Mouse (Mus musculus) ES-E14 (cell line): ENCODE results near the gene Igf2r. TPM values are rescaled to one million over a fixed set of nuclear protein-coding genes. Genes with fewer than 3 reads are reported as not detected.

Experiments
- DNase-seq: peaks from one replicate; pipeline ENCODE4 v3.0.0-alpha.2; 2013; ENCODE audit warnings: low read depth, low spot score
- H3K27ac ChIP-seq: 2 replicates; pipeline ENCODE4 v1.5.1; 2012; ENCODE audit warnings: low read depth, mild to moderate bottlenecking, low read length, moderate library complexity, mixed read lengths; ENCODE audit not compliant: poor library complexity, insufficient read depth, severe bottlenecking
- H3K36me3 ChIP-seq: 2 replicates; pipeline ENCODE4 v1.6.1; 2012; ENCODE audit warnings: mild to moderate bottlenecking, low read length, moderate library complexity, mixed read lengths; ENCODE audit not compliant: control insufficient read depth, poor library complexity, insufficient read depth, severe bottlenecking
- H3K4me1 ChIP-seq, 2 experiments: fragments of 150-350 bp in 1 of 2; sonication (generic) in 1 of 2; 2 replicates each; pipeline ENCODE4 v1.6.1; 2012; ENCODE audit warnings: low read length in 2 of 2, mild to moderate bottlenecking in 1 of 2, mixed read lengths in 1 of 2; ENCODE audit not compliant: control insufficient read depth in 2 of 2, insufficient read depth in 2 of 2, poor library complexity in 1 of 2
- H3K4me3 ChIP-seq, 2 experiments: fragments of 150-350 bp in 1 of 2; sonication (generic) in 1 of 2; 2 replicates each; pipeline ENCODE4 v1.5.1; 2012; ENCODE audit warnings: low read length in 2 of 2, low read depth in 1 of 2, mild to moderate bottlenecking in 1 of 2, mixed read lengths in 1 of 2; ENCODE audit not compliant: insufficient read depth in 1 of 2, poor library complexity in 1 of 2, severe bottlenecking in 1 of 2
- H3K9ac ChIP-seq: 2 replicates; pipeline ENCODE4 v1.6.1; 2012; ENCODE audit warnings: low read depth, mild to moderate bottlenecking, low read length, mixed read lengths; ENCODE audit not compliant: poor library complexity, insufficient read depth, severe bottlenecking
- H3K9me3 ChIP-seq: fragments of 150-350 bp; sonication (generic); 2 replicates; pipeline ENCODE4 v1.6.1; 2012; ENCODE audit warnings: low read depth, mild to moderate bottlenecking, low read length; ENCODE audit not compliant: control insufficient read depth, insufficient read depth
- CHD2 ChIP-seq: IDR thresholded peaks from 2 replicates; pipeline ENCODE4 v1.6.1; 2014; ENCODE audit warnings: mild to moderate bottlenecking, low read depth, low read length, inconsistent platforms
- HCFC1 ChIP-seq: IDR thresholded peaks from 2 replicates; pipeline ENCODE4 v1.6.1; 2012; ENCODE audit warnings: low read length, inconsistent platforms, borderline replicate concordance; ENCODE audit not compliant: insufficient read depth
- MAFK ChIP-seq: IDR thresholded peaks from 2 replicates; pipeline ENCODE4 v1.6.1; 2014; ENCODE audit warnings: mild to moderate bottlenecking, low read depth, low read length, inconsistent platforms; ENCODE audit not compliant: insufficient read depth
- ZC3H11A ChIP-seq: IDR thresholded peaks from 2 replicates; pipeline ENCODE4 v1.6.1; 2012; ENCODE audit warnings: low read depth, mild to moderate bottlenecking, inconsistent platforms, low read length, borderline replicate concordance
- ZNF384 ChIP-seq: IDR thresholded peaks from 2 replicates; pipeline ENCODE4 v1.6.1; 2012; ENCODE audit warnings: low read depth, low read length, inconsistent platforms
- in situ Hi-C, 2 experiments: fragments of 600-800 bp; cut with MboI; formaldehyde crosslinking; loops; one replicate each; pipeline ENCODE4 v1.15.1; 2025; ENCODE audit warnings: low sequenced_read_pairs in 2 of 2, inconsistent platforms in 1 of 2; ENCODE audit not compliant: unreplicated experiment in 2 of 2
- total RNA-seq: library from RNA; depleted of rRNA; stranded (reverse); fragments of 300-350 nt; gene quantifications from 2 replicates; pipeline ENCODE4 v1.2.3, GENCODE M21; 2012

Igf2r gene
- total RNA-seq, 1 experiment, result 91.9 TPM

DNA sequence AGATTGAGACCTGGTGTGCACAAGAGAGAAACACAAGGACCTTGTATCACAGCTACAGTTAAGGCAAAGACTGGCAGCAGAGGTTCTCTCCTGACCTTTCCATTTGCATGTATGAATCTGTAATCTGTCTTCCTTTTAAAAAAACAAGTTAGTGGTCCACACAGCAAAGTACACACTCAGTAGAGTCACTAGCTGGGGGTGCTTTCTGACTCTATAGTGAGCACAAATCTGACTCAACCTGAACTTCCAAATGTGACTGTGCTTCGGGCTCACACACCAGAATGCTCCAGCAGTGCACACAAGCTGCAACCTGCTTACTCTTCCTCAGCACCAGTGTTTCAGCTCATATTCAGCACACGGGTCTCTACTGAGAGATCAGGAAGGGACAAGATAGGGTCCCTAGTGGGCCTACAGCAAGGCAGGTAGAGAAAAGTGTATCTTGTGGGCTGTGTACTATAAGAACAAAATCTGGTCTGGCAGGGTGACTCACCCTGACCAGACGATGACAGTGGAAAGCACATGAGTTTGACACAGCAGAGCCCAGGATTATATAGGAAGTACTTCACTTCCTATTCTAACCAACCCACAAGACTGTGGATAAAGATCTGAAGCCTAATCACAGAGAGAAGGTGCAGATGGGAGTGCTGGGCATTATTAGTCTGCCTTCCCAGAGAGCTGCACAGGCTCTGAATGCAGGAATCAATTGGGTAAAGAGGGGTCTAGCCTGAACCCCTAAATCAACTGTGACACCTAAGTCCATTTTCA is 15.0 kb downstream of the Igf2r start:
- Histone ChIP-seq H3K4me3 (no peak overlapping the region), H3K9ac (no peak overlapping the region), H3K27ac (no peak overlapping the region), H3K36me3 (no peaks in the 10 kb centered on the region), H3K4me1 (peaks cover 4 to 13% of the 10 kb centered on the region in 2 experiments; a peak in 3 of 4 replicates), H3K9me3 (no peaks in the 10 kb centered on the region)
- no peak for DNase-seq
- in situ Hi-C loops, result no loop called here
- no peak for TF ChIP-seq ZC3H11A
- no peak for TF ChIP-seq CHD2
- no peak for TF ChIP-seq MAFK
- no peak for TF ChIP-seq HCFC1

DNA sequence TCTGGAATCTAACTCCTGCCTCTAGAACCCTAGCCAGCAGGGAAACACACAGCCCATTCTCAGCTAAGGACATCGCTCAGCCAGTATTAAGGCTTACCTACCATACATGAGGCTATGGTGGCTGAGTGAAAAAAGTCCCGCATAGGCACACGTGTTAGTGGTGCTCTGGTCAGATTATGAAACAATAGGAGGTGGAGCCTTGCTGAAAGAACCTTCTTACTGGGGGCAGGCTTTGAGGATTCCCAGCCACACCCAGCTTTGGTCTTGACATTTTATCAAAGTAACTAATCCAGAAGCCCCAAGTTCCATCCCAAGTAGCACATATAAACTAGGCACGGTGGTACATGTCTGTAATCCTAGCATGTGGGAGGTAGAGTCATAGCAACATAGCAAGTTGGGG is 16.4 kb downstream of the Igf2r start:
- Histone ChIP-seq H3K9ac (no peak overlapping the region), H3K36me3 (peaks cover 3% of the 10 kb centered on the region; the same call in 1 of the 2 replicates), H3K27ac (no peak overlapping the region), H3K9me3 (no peaks in the 10 kb centered on the region), H3K4me1 (peaks cover 4 to 14% of the 10 kb centered on the region in 2 experiments; a peak in 3 of 4 replicates), H3K4me3 (no peak overlapping the region)
- TF ChIP-seq ZC3H11A (no peak), HCFC1 (no peak), ZNF384 (no peak), MAFK (no peak), CHD2 (no peak)
- no peak for DNase-seq
- in situ Hi-C loops, result no loop called here

DNA sequence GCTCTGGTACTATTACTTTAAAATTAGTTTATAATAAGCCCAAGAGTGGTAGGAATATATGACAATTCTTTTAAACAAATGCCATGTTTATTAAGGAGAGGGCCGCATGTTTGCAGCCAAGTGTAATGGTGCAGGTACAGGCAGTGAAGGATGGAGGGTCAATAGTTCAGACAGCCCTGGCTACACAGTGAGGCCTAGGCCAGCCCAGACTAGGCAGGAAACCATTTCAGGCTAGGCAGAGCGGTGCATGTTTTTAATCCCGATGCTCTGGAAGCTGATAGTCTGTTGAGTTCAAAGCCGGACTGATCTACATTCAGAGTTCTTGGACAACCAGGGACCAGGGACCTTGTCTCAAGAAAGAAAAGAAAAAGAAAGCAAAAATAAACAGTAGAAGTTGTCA is 17.8 kb downstream of the Igf2r start:
- DNase-seq, result no peak
- Histone ChIP-seq H3K9ac (no peak overlapping the region), H3K27ac (no peak overlapping the region), H3K4me3 (no peak overlapping the region), H3K9me3 (no peaks in the 10 kb centered on the region), H3K36me3 (peaks cover 6% of the 10 kb centered on the region; the same call in 1 of the 2 replicates), H3K4me1 (peaks cover 4 to 14% of the 10 kb centered on the region in 2 experiments; a peak in 3 of 4 replicates)
- in situ Hi-C loops, result no loop called here
- TF ChIP-seq CHD2 (no peak), ZNF384 (no peak), HCFC1 (no peak), ZC3H11A (no peak), MAFK (no peak)

DNA sequence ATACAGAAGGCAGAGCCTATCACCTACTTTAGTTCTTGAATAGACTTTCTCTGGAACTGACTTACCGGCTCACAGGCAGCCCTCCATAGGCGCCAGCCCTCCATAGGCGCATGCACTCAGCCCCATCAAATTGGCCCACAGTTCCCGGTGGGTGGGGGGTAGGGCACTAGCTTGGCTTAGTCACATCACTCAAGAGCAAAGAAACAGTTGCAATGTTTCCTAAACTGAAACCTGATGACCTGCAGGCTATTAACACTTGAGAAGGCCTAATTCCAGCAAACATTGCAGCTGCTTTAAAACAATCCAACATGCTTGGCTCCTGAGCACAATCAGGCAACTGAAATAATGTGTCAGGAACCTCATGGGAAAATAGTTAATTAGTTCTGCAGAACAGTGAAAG is 18.2 kb downstream of the Igf2r start:
- DNase-seq, result no peak
- Histone ChIP-seq H3K36me3 (peaks cover 8% of the 10 kb centered on the region; the same call in 1 of the 2 replicates), H3K4me3 (no peak overlapping the region), H3K4me1 (peaks cover 4 to 14% of the 10 kb centered on the region in 2 experiments; a peak in 3 of 4 replicates), H3K27ac (no peak overlapping the region), H3K9me3 (no peaks in the 10 kb centered on the region), H3K9ac (no peak overlapping the region)
- no peak for TF ChIP-seq MAFK
- in situ Hi-C loops, result no loop called here
